12 mouse cellular contexts compared by ENCODE assay signal in the genomic region with DNA sequence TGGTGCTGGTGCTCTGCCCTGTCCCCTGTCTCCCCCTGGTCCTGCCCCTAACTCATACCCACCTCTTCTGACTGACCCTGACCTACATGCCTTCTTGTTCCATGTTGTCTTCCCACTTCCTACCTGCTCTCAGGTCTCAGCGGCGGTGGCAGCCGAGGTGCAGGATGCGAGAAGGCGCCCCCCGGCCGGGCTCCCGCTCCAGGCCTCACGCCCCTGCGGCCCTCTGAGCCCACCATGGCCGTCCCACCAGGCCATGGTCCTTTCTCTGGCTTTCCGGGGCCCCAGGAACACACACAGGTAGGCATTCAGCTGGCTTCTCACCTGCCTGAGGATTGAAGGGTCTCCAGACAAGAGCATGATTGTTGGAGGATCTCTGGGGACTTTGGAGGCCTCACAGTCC. TPM values are rescaled to one million over a fixed set of nuclear protein-coding genes. Genes with fewer than 3 reads are reported as not detected.
DNase-seq lines count a peak whose midpoint lies in the region; ATAC-seq and TF ChIP-seq lines count a peak whose summit lies in the region.
"Had no signal": no experiment of that assay in that cellular context is flagged by ENCODE, and none has a peak within 500 bp of the region (broad histone marks: within the 10 kb centered on the region; RNA-seq: fewer than 3 reads in every experiment).

No protein-coding gene starts in this region.

- ATAC-seq in limb, embryonic 12.5 days (ENCODE audit: insufficient number of reproducible peaks, insufficient read depth, low FRiP score, low TSS enrichment, low read depth): no peak
- ATAC-seq in forebrain, embryonic 15.5 days (replicated peaks): no peak
- ATAC-seq in limb, embryonic 13.5 days (ENCODE audit: low FRiP score, low read depth): no peak
- no peak for ATAC-seq in neural tube, embryonic 13.5 days (ENCODE audit: low read depth)

- H3K27me3 ChIP-seq in limb, embryonic 12.5 days: no peaks in the 10 kb centered on the region
- no peaks in the 10 kb centered on the region for H3K27me3 ChIP-seq in limb, embryonic 10.5 days (ENCODE audit: low read depth, poor library complexity, severe bottlenecking)
- no peaks in the 10 kb centered on the region for H3K27me3 ChIP-seq in forebrain, embryonic 15.5 days
- H3K27me3 ChIP-seq in limb, embryonic 13.5 days: no peaks in the 10 kb centered on the region
- no peaks in the 10 kb centered on the region for H3K27me3 ChIP-seq in neural tube, embryonic 13.5 days
- no peaks in the 10 kb centered on the region for H3K27me3 ChIP-seq in cerebellum, adult 2 months (ENCODE audit: control insufficient read depth, insufficient read depth, low read length)

- DNase-seq in limb, embryonic 10.5 days (ENCODE audit: low spot score): no peak
- DNase-seq in cerebellum, adult 2 months: no peak
- DNase-seq in thymus, postnatal 14 days: no peak
- DNase-seq: embryo, embryonic 11 days; heart, adult 11 months; kidney, postnatal 14 days had no signal

- no peaks in the 10 kb centered on the region for H3K9me3 ChIP-seq in limb, embryonic 12.5 days
- no peaks in the 10 kb centered on the region for H3K9me3 ChIP-seq in limb, embryonic 10.5 days (replicated peaks)
- H3K9me3 ChIP-seq in forebrain, embryonic 15.5 days: no peaks in the 10 kb centered on the region
- no peaks in the 10 kb centered on the region for H3K9me3 ChIP-seq in limb, embryonic 13.5 days
- no peaks in the 10 kb centered on the region for H3K9me3 ChIP-seq in neural tube, embryonic 13.5 days
- H3K9me3 ChIP-seq: G1E had no signal

- peaks cover 12% of the 10 kb centered on the region for H3K4me1 ChIP-seq in limb, embryonic 12.5 days (replicated peaks)
- peaks cover 16% of the 10 kb centered on the region for H3K4me1 ChIP-seq in limb, embryonic 10.5 days
- peaks cover 13% of the 10 kb centered on the region for H3K4me1 ChIP-seq in forebrain, embryonic 15.5 days
- peaks cover 12% of the 10 kb centered on the region for H3K4me1 ChIP-seq in limb, embryonic 13.5 days
- H3K4me1 ChIP-seq in neural tube, embryonic 13.5 days (replicated peaks): peaks cover 20% of the 10 kb centered on the region
- H3K4me1 ChIP-seq in cerebellum, adult 2 months (ENCODE audit: control insufficient read depth, insufficient read depth, low read length): peaks cover 6% of the 10 kb centered on the region; the same call in 1 of the 2 replicates

- 0 out of 2 replicates have a peak overlapping the region, but pooled peaks have one; percentile 10 for H3K4me3 ChIP-seq in limb, embryonic 12.5 days (replicated peaks)
- H3K4me3 ChIP-seq in limb, embryonic 10.5 days: no peak overlapping the region
- no peak overlapping the region for H3K4me3 ChIP-seq in forebrain, embryonic 15.5 days
- peak overlapping the region; percentile 98; the same call in 1 of the 2 replicates for H3K4me3 ChIP-seq in limb, embryonic 13.5 days
- peak overlapping the region; percentile 98 for H3K4me3 ChIP-seq in neural tube, embryonic 13.5 days
- H3K4me3 ChIP-seq in cerebellum, adult 2 months (replicated peaks; ENCODE audit: insufficient read depth, low read depth, low read length): no peak overlapping the region

- H3K36me3 ChIP-seq in limb, embryonic 12.5 days: peaks cover 80% of the 10 kb centered on the region
- peaks cover 85% of the 10 kb centered on the region for H3K36me3 ChIP-seq in limb, embryonic 10.5 days
- H3K36me3 ChIP-seq in forebrain, embryonic 15.5 days: peaks cover 72% of the 10 kb centered on the region
- peaks cover 78% of the 10 kb centered on the region for H3K36me3 ChIP-seq in limb, embryonic 13.5 days
- peaks cover 74% of the 10 kb centered on the region for H3K36me3 ChIP-seq in neural tube, embryonic 13.5 days

- 98% methylated on average over 12 of the region's 12 CpGs for WGBS in limb, embryonic 12.5 days
- 96% methylated on average over 12 of the region's 12 CpGs for WGBS in limb, embryonic 10.5 days
- 94% methylated on average over 12 of the region's 12 CpGs for WGBS in forebrain, embryonic 15.5 days
- 98% methylated on average over 12 of the region's 12 CpGs for WGBS in limb, embryonic 13.5 days
- 97% methylated on average over 12 of the region's 12 CpGs for WGBS in neural tube, embryonic 13.5 days
- WGBS in cerebellum, adult 2 months: 93% methylated on average over 12 of the region's 12 CpGs

- TF ChIP-seq CTCF in cerebellum, adult 2 months (IDR thresholded peaks at IDR 0.05; ENCODE audit: borderline replicate concordance, insufficient read depth, low read depth, low read length): no peak

- no peak overlapping the region for H3K9ac ChIP-seq in limb, embryonic 12.5 days (replicated peaks)
- peak overlapping the region; percentile 94; the same call in 1 of the 2 replicates for H3K9ac ChIP-seq in forebrain, embryonic 15.5 days (replicated peaks)
- no peak overlapping the region for H3K9ac ChIP-seq in limb, embryonic 13.5 days
- peak overlapping the region; percentile 93 for H3K9ac ChIP-seq in neural tube, embryonic 13.5 days

- 0 out of 2 replicates have a peak overlapping the region, but pooled peaks have one; percentile 95 for H3K4me2 ChIP-seq in limb, embryonic 12.5 days
- no peak overlapping the region for H3K4me2 ChIP-seq in forebrain, embryonic 15.5 days (replicated peaks)
- H3K4me2 ChIP-seq in limb, embryonic 13.5 days (replicated peaks): peak overlapping the region; percentile 78
- H3K4me2 ChIP-seq in neural tube, embryonic 13.5 days: peak overlapping the region; percentile 89

- no peak overlapping the region for H3K27ac ChIP-seq in limb, embryonic 12.5 days
- H3K27ac ChIP-seq in limb, embryonic 10.5 days: no peak overlapping the region
- H3K27ac ChIP-seq in forebrain, embryonic 15.5 days (replicated peaks): no peak overlapping the region
- H3K27ac ChIP-seq in limb, embryonic 13.5 days: no peak overlapping the region
- no peak overlapping the region for H3K27ac ChIP-seq in neural tube, embryonic 13.5 days (replicated peaks)
- no peak overlapping the region for H3K27ac ChIP-seq in cerebellum, adult 2 months (ENCODE audit: insufficient read depth, low read length)

- no peak for TF ChIP-seq POLR2A in cerebellum, adult 2 months (IDR thresholded peaks at IDR 0.05; ENCODE audit: borderline replicate concordance, insufficient read depth, low read length)

RNA-seq across cellular contexts. Expression of a gene that starts 2.1 kb away (rescaled TPM):
- 17.6 and 20.5 TPM in 2 replicates for polyA plus RNA-seq in limb, embryonic 12.5 days (2016; fragmentation: Nextera tagmentation; extraction: Ambion mirVana)
- polyA plus RNA-seq in limb, embryonic 10.5 days (2016; fragmentation: Nextera tagmentation; extraction: Ambion mirVana): 13.4 and 21.0 TPM in 2 replicates
- polyA plus RNA-seq in forebrain, embryonic 15.5 days (2015; fragmentation: Nextera tagmentation; extraction: Ambion mirVana): 18.1 and 18.6 TPM in 2 replicates
- 15.0 and 16.0 TPM in 2 replicates for polyA plus RNA-seq in limb, embryonic 13.5 days (2015; fragmentation: Nextera tagmentation; extraction: Ambion mirVana)
- polyA plus RNA-seq in neural tube, embryonic 13.5 days (2015; fragmentation: Nextera tagmentation; extraction: Ambion mirVana): 15.6 and 16.0 TPM in 2 replicates
- polyA plus RNA-seq in cerebellum, adult 2 months (2012; rRNA removed): 27.3 and 29.6 TPM in 2 replicates

RNA-seq across cellular contexts. Expression of a gene that starts 11.9 kb away (rescaled TPM):
- 159 and 169 TPM in 2 replicates for polyA plus RNA-seq in limb, embryonic 12.5 days (2016; fragmentation: Nextera tagmentation; extraction: Ambion mirVana)
- 166 and 214 TPM in 2 replicates for polyA plus RNA-seq in limb, embryonic 10.5 days (2016; fragmentation: Nextera tagmentation; extraction: Ambion mirVana)
- 97.0 and 109 TPM in 2 replicates for polyA plus RNA-seq in forebrain, embryonic 15.5 days (2015; fragmentation: Nextera tagmentation; extraction: Ambion mirVana)
- polyA plus RNA-seq in limb, embryonic 13.5 days (2015; fragmentation: Nextera tagmentation; extraction: Ambion mirVana): 142 and 151 TPM in 2 replicates
- 81.3 and 97.9 TPM in 2 replicates for polyA plus RNA-seq in neural tube, embryonic 13.5 days (2015; fragmentation: Nextera tagmentation; extraction: Ambion mirVana)
- polyA plus RNA-seq in cerebellum, adult 2 months (2012; rRNA removed): 67.0 and 72.8 TPM in 2 replicates

RNA-seq across cellular contexts. Expression of a gene that starts 52.1 kb away (rescaled TPM):
- 0.04 and 0.05 TPM in 2 replicates for polyA plus RNA-seq in limb, embryonic 12.5 days (2016; fragmentation: Nextera tagmentation; extraction: Ambion mirVana)
- polyA plus RNA-seq in limb, embryonic 10.5 days (2016; fragmentation: Nextera tagmentation; extraction: Ambion mirVana): 0.01 TPM in 1 of 2 replicates, not detected in the other
- 0.08 and 0.11 TPM in 2 replicates for polyA plus RNA-seq in forebrain, embryonic 15.5 days (2015; fragmentation: Nextera tagmentation; extraction: Ambion mirVana)
- 0.03 TPM in 1 of 2 replicates, not detected in the other for polyA plus RNA-seq in limb, embryonic 13.5 days (2015; fragmentation: Nextera tagmentation; extraction: Ambion mirVana)
- 0.06 and 0.07 TPM in 2 replicates for polyA plus RNA-seq in neural tube, embryonic 13.5 days (2015; fragmentation: Nextera tagmentation; extraction: Ambion mirVana)
- polyA plus RNA-seq in cerebellum, adult 2 months (2012; rRNA removed): 0.02 and 0.03 TPM in 2 replicates
- polyA plus RNA-seq: G1E; spleen, adult 2 months had no signal

Comparison
In these comparisons a context has a peak if more than half of its experiments do, and no peak if none do; other contexts are left out.
1. H3K4me3 ChIP-seq: peak in limb, embryonic 12.5 days (single experiment), limb, embryonic 13.5 days (single experiment) and neural tube, embryonic 13.5 days (single experiment); none in limb, embryonic 10.5 days (single experiment), forebrain, embryonic 15.5 days (single experiment) and cerebellum, adult 2 months (single experiment).
2. H3K9ac ChIP-seq: peak in forebrain, embryonic 15.5 days (single experiment) and neural tube, embryonic 13.5 days (single experiment); none in limb, embryonic 12.5 days (single experiment) and limb, embryonic 13.5 days (single experiment).